Comparison of ENCODE assay signal across 8 mouse cellular contexts in genomic region chr4:45530662-45531542, GRCm38 (mm10). TPM values are rescaled to one million over a fixed set of nuclear protein-coding genes. Genes with fewer than 3 reads are reported as not detected.
DNase-seq lines count a peak whose midpoint lies in the region; ATAC-seq and TF ChIP-seq lines count a peak whose summit lies in the region.

No protein-coding gene starts in this region.

- intact Hi-C loops in left cerebral cortex, postnatal 36 days (cut with DNase I): loop anchor here (5.0 kb wide), 1 partner anchor 109 kb away; no protein-coding TSS in a partner anchor

- peak; percentile 51 for TF ChIP-seq CTCF in intestine, postnatal 0 days (IDR thresholded peaks at IDR 0.05; ENCODE audit: low read depth)

- H3K36me3 ChIP-seq in embryonic facial prominence, embryonic 10.5 days (replicated peaks): peaks cover 10% of the 10 kb centered on the region
- no peaks in the 10 kb centered on the region for H3K36me3 ChIP-seq in intestine, postnatal 0 days (ENCODE audit: control insufficient read depth, insufficient read depth)
- 0 out of 2 replicates have a peak, but pooled peaks cover 5% of the 10 kb centered on the region for H3K36me3 ChIP-seq in midbrain, embryonic 10.5 days

- peak; percentile 75 for ATAC-seq in granulocyte monocyte progenitor cell, adult 5-6 weeks (replicated peaks; ENCODE audit: poor library complexity, severe bottlenecking)
- peak; percentile 90 for ATAC-seq in intestine, postnatal 0 days

- peaks cover 16% of the 10 kb centered on the region; the same call in 1 of the 2 replicates for H3K27me3 ChIP-seq in embryonic facial prominence, embryonic 10.5 days (replicated peaks; ENCODE audit: low read depth, poor library complexity, severe bottlenecking)
- no peaks in the 10 kb centered on the region for H3K27me3 ChIP-seq in intestine, postnatal 0 days (replicated peaks; ENCODE audit: control insufficient read depth, insufficient read depth, low read length)
- peaks cover 40% of the 10 kb centered on the region for H3K27me3 ChIP-seq in midbrain, embryonic 10.5 days (ENCODE audit: low read depth, poor library complexity, severe bottlenecking)

- peak; percentile 98 for DNase-seq in adrenal gland, postnatal 14 days
- peak; percentile 99 for DNase-seq in embryonic facial prominence, embryonic 10.5 days (ENCODE audit: low spot score)
- DNase-seq in left cerebral cortex, postnatal 36 days (ENCODE audit: low spot score in 2 of 2): peak; percentile 86
- DNase-seq in midbrain, embryonic 10.5 days (ENCODE audit: low spot score): peak; percentile 96
- DNase-seq in right cerebral cortex, postnatal 36 days (ENCODE audit: low spot score in 2 of 2): peak; percentile 74 to 83
- peak; percentile 92 to 97 for DNase-seq in urinary bladder, postnatal 4 days (ENCODE audit: low spot score in 2 of 2)

- H3K4me1 ChIP-seq in embryonic facial prominence, embryonic 10.5 days: peaks cover 77% of the 10 kb centered on the region
- H3K4me1 ChIP-seq in intestine, postnatal 0 days (replicated peaks; ENCODE audit: control insufficient read depth, insufficient read depth, low read length): peaks cover 22% of the 10 kb centered on the region
- H3K4me1 ChIP-seq in midbrain, embryonic 10.5 days: peaks cover 66% of the 10 kb centered on the region

- under 1% methylated on average over 66 of the region's 68 CpGs for WGBS in embryonic facial prominence, embryonic 10.5 days
- under 1% methylated on average over 54 of the region's 68 CpGs for WGBS in intestine, postnatal 0 days
- under 1% methylated on average over 68 of the region's 68 CpGs for WGBS in midbrain, embryonic 10.5 days

- H3K9ac ChIP-seq in intestine, postnatal 0 days (ENCODE audit: low read depth, low read length): peak overlapping the region; percentile 94

- H3K27ac ChIP-seq in embryonic facial prominence, embryonic 10.5 days (replicated peaks): peak overlapping the region; percentile 94
- peak overlapping the region; percentile 94 for H3K27ac ChIP-seq in intestine, postnatal 0 days (ENCODE audit: low read depth, low read length)
- peak overlapping the region; percentile 89 for H3K27ac ChIP-seq in midbrain, embryonic 10.5 days (replicated peaks)

- H3K9me3 ChIP-seq in embryonic facial prominence, embryonic 10.5 days: no peaks in the 10 kb centered on the region
- H3K9me3 ChIP-seq in intestine, postnatal 0 days (ENCODE audit: control insufficient read depth): no peaks in the 10 kb centered on the region
- H3K9me3 ChIP-seq in midbrain, embryonic 10.5 days (replicated peaks): no peaks in the 10 kb centered on the region

- H3K4me3 ChIP-seq in embryonic facial prominence, embryonic 10.5 days: peak overlapping the region; percentile 86
- peak overlapping the region; percentile 84 for H3K4me3 ChIP-seq in intestine, postnatal 0 days (ENCODE audit: low read depth, low read length)
- peak overlapping the region; percentile 80 for H3K4me3 ChIP-seq in midbrain, embryonic 10.5 days

- H3K4me2 ChIP-seq in intestine, postnatal 0 days (replicated peaks; ENCODE audit: low read depth): peak overlapping the region; percentile 98

RNA-seq across cellular contexts. Expression of gene Shb, which starts 1.4 kb away (rescaled TPM):
- total RNA-seq in adrenal gland, postnatal 14 days (2021): 71.2 and 76.8 TPM in 2 replicates
- 3.9 and 4.9 TPM in 2 replicates for polyA plus RNA-seq in embryonic facial prominence, embryonic 10.5 days (2016; fragmentation: Nextera tagmentation; extraction: Ambion mirVana)
- 0.49 and 1.1 TPM in 2 replicates for total RNA-seq in granulocyte monocyte progenitor cell, adult 5-6 weeks (2014; fragmentation: Nextera tagmentation)
- 0.72 and 2.2 TPM in 2 replicates for total RNA-seq in granulocyte monocyte progenitor cell, adult 5-6 weeks (2017)
- polyA plus RNA-seq in intestine, postnatal 0 days (2015; fragmentation: Nextera tagmentation; extraction: Ambion mirVana): 7.2 and 7.5 TPM in 2 replicates
- total RNA-seq in left cerebral cortex, postnatal 36 days (2021): 10 to 100 TPM; 11.5 to 14.5 TPM
- polyA plus RNA-seq in midbrain, embryonic 10.5 days (2016; fragmentation: Nextera tagmentation; extraction: Ambion mirVana): 1.2 and 2.5 TPM in 2 replicates

Comparison
In these comparisons a context has a peak if more than half of its experiments do, and no peak if none do; other contexts are left out.
1. Peak in every context shown above with its lines: DNase-seq, ATAC-seq, H3K4me3 ChIP-seq and H3K27ac ChIP-seq.